Mouse (Mus musculus) G1E (cell line): Measurements from ENCODE around the gene F12.

Experiments
- CTCF ChIP-seq: IDR thresholded peaks from 2 replicates; pipeline ENCODE4 v1.5.1; 2012; ENCODE audit warnings: low read depth, low read length, inconsistent platforms, mixed read lengths
- GATA1 ChIP-seq: IDR thresholded peaks from 2 replicates; pipeline ENCODE4 v1.6.1; 2012; ENCODE audit warnings: borderline replicate concordance, low read length, inconsistent platforms, mixed read lengths
- TAL1 ChIP-seq: conservative IDR thresholded peaks from 2 replicates; pipeline ENCODE4 v1.6.1; 2012; ENCODE audit warnings: low read depth, low read length, inconsistent platforms, mixed read lengths

DNA sequence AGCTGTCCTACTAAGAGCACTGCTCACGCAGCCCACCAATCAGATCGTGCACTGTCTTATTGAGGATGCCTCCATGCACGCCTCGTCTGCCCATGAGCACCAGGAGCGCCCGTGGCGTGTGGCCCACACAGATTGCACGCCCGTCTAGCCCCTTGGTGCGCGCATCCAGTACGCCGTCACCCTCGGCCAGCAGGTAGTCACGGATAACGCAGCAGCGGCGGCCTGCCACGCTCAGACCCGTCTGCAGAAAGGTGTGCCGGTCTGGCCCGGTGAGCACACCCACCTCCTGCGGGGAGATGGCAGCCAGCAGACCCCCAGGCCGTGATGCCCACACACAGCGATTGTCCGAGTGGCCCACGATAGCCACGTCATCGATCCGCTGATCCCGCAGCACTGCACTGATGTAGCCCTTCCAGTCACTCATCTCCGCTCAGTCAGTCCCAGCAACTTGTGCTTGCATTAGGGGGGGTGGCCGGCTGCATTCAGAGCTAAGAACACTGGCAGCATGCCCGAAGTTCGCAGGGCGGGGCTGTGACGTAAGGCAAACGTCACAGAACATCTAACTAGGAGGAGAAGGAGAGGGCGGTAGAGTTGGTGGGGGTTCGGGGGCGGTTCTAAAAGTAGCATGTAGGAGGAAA lies 11.7 kb downstream of the F12 start, which contains the start of gene Pfn3:
- no peak for TF ChIP-seq CTCF
- no peak for TF ChIP-seq TAL1
- TF ChIP-seq GATA1: no peak
